Comparison of ENCODE assay signal across 13 mouse cellular contexts in the genomic region with DNA sequence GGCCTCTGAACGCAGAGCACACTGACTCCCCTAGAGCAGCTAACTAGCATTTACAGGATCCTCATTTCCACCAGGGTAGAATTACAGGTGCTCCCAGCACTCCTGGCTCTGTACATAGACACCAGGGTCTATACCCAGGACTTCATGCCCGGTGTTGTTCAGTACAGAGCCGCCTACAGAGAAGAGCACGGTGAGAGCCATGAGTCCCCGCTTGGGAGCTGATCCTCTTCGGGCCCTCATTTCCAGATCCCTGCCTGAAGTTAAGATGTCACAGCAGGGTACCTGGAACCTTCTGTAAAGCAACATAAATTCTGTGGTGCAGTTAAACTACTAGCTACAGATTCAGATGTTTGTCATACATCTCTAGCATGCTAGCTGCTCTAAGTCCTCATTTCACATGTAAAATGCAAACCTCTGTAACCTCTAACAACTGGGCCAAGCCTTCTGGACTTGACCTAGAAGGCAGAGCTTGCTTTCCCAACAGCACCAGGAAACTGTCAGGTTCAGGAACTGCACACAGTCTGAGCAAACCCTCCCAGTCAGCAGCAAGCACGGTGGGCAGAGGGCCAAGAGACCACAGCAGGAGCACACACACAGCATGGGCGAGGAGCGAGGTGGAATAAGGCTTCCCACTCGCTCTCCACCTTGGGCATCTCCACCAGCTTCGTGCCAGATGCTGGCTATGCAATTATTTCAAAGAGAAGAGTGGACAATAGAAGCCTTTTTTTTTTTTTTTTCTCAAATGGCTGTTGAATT. TPM values are rescaled to one million over a fixed set of nuclear protein-coding genes. Genes with fewer than 3 reads are reported as not detected.
DNase-seq lines count a peak whose midpoint lies in the region; ATAC-seq and TF ChIP-seq lines count a peak whose summit lies in the region.
"Had no signal": no experiment of that assay in that cellular context is flagged by ENCODE, and none has a peak within 500 bp of the region (broad histone marks: within the 10 kb centered on the region; RNA-seq: fewer than 3 reads in every experiment).

No protein-coding gene starts in this region.

- no peaks in the 10 kb centered on the region for H3K79me2 ChIP-seq in heart, adult 2 months (replicated peaks; ENCODE audit: control insufficient read depth, insufficient read depth, low read length)

- H3K9me3 ChIP-seq in limb, embryonic 13.5 days = no peaks in the 10 kb centered on the region
- no peaks in the 10 kb centered on the region for H3K9me3 ChIP-seq in limb, embryonic 10.5 days (replicated peaks)
- H3K9me3 ChIP-seq in hindbrain, embryonic 16.5 days (ENCODE audit: control insufficient read depth, low read length) = no peaks in the 10 kb centered on the region
- H3K9me3 ChIP-seq: heart, embryonic 10.5 days; stomach, embryonic 15.5 days had no signal

- intact Hi-C loops in heart, adult 2 months (cut with DNase I) = no loop called here

- peak; percentile 29; the same call in 1 of the 2 replicates for ATAC-seq in frontal cortex, adult (ENCODE audit: low TSS enrichment)
- no peak for ATAC-seq in limb, embryonic 13.5 days (ENCODE audit: low FRiP score, low read depth)
- ATAC-seq in hindbrain, embryonic 16.5 days = peak; percentile 46

- no peak for DNase-seq in frontal cortex, postnatal 14 days (ENCODE audit: low spot score in 2 of 2)
- no peak for DNase-seq in limb, embryonic 10.5 days (ENCODE audit: low spot score)
- peak; percentile 67 to 68 for DNase-seq in cerebellum, adult 18-20 months
- no peak for DNase-seq in thymus, postnatal 36 days
- DNase-seq in heart, adult 2 months = no peak
- DNase-seq: adrenal gland, postnatal 10 days; embryo, embryonic 11 days; kidney, adult 11 months had no signal

- peak overlapping the region; percentile 28; the same call in 1 of the 2 replicates for H3K27ac ChIP-seq in limb, embryonic 13.5 days
- no peak overlapping the region for H3K27ac ChIP-seq in limb, embryonic 10.5 days
- peak overlapping the region; percentile 32; the same call in 1 of the 2 replicates for H3K27ac ChIP-seq in hindbrain, embryonic 16.5 days (ENCODE audit: low read depth, low read length)
- H3K27ac ChIP-seq in heart, adult 2 months = no peak overlapping the region
- H3K27ac ChIP-seq: heart, embryonic 10.5 days; stomach, embryonic 15.5 days had no signal

- WGBS in limb, embryonic 13.5 days = 72% methylated on average over 11 of the region's 11 CpGs
- WGBS in limb, embryonic 10.5 days = 90% methylated on average over 11 of the region's 11 CpGs
- 51% methylated on average over 11 of the region's 11 CpGs for WGBS in hindbrain, embryonic 16.5 days
- WGBS in heart, adult 2 months = 76% methylated on average over 11 of the region's 11 CpGs

- TF ChIP-seq POLR2A in heart, adult 2 months (IDR thresholded peaks at IDR 0.05; ENCODE audit: insufficient read depth, low read depth, low read length) = no peak

- H3K36me3 ChIP-seq in limb, embryonic 13.5 days = peaks cover 83% of the 10 kb centered on the region
- peaks cover 87% of the 10 kb centered on the region for H3K36me3 ChIP-seq in limb, embryonic 10.5 days
- H3K36me3 ChIP-seq in hindbrain, embryonic 16.5 days (ENCODE audit: control insufficient read depth, insufficient read depth, low read length) = peaks cover 38% of the 10 kb centered on the region
- no peaks in the 10 kb centered on the region for H3K36me3 ChIP-seq in heart, adult 2 months (ENCODE audit: control insufficient read depth, insufficient read depth, low read length)

- H3K4me3 ChIP-seq in limb, embryonic 13.5 days = no peak overlapping the region
- H3K4me3 ChIP-seq in limb, embryonic 10.5 days = no peak overlapping the region
- H3K4me3 ChIP-seq in hindbrain, embryonic 16.5 days (ENCODE audit: low read length) = no peak overlapping the region
- no peak overlapping the region for H3K4me3 ChIP-seq in heart, adult 2 months
- H3K4me3 ChIP-seq: heart, embryonic 10.5 days; stomach, embryonic 15.5 days had no signal

- H3K4me1 ChIP-seq in limb, embryonic 13.5 days = no peaks in the 10 kb centered on the region
- 0 out of 2 replicates have a peak, but pooled peaks cover 2% of the 10 kb centered on the region for H3K4me1 ChIP-seq in limb, embryonic 10.5 days
- peaks cover 7% of the 10 kb centered on the region for H3K4me1 ChIP-seq in hindbrain, embryonic 16.5 days (ENCODE audit: control insufficient read depth, insufficient read depth, low read depth, low read length)
- no peaks in the 10 kb centered on the region for H3K4me1 ChIP-seq in heart, adult 2 months (ENCODE audit: control insufficient read depth, insufficient read depth, low read length)
- H3K4me1 ChIP-seq: stomach, embryonic 15.5 days had no signal

- TF ChIP-seq CTCF in heart, adult 2 months (IDR thresholded peaks at IDR 0.05) = no peak

- no peak overlapping the region for H3K9ac ChIP-seq in limb, embryonic 13.5 days
- no peak overlapping the region for H3K9ac ChIP-seq in hindbrain, embryonic 16.5 days (ENCODE audit: low read depth, low read length)
- no peak overlapping the region for H3K9ac ChIP-seq in heart, adult 2 months (ENCODE audit: low read depth, low read length)
- H3K9ac ChIP-seq: stomach, embryonic 15.5 days had no signal

- TF ChIP-seq EP300 in heart, adult 2 months (IDR thresholded peaks at IDR 0.05; ENCODE audit: insufficient read depth, low read depth, low read length) = no peak

- no peaks in the 10 kb centered on the region for H3K27me3 ChIP-seq in limb, embryonic 13.5 days
- H3K27me3 ChIP-seq in limb, embryonic 10.5 days (ENCODE audit: low read depth, poor library complexity, severe bottlenecking) = no peaks in the 10 kb centered on the region
- no peaks in the 10 kb centered on the region for H3K27me3 ChIP-seq in hindbrain, embryonic 16.5 days (replicated peaks; ENCODE audit: control insufficient read depth, insufficient read depth, low read length)
- H3K27me3 ChIP-seq in heart, adult 2 months (ENCODE audit: control insufficient read depth, insufficient read depth, low read length) = no peaks in the 10 kb centered on the region
- H3K27me3 ChIP-seq: stomach, embryonic 15.5 days had no signal

- no peak overlapping the region for H3K4me2 ChIP-seq in limb, embryonic 13.5 days (replicated peaks)
- H3K4me2 ChIP-seq in hindbrain, embryonic 16.5 days (ENCODE audit: low read length) = no peak overlapping the region
- H3K4me2 ChIP-seq: stomach, embryonic 15.5 days had no signal

RNA-seq across cellular contexts. Expression of gene Ralbp1, which starts 37.7 kb away (rescaled TPM):
- polyA plus RNA-seq in limb, embryonic 13.5 days (2015; fragmentation: Nextera tagmentation; extraction: Ambion mirVana) = 81.3 and 87.3 TPM in 2 replicates
- 53.4 and 64.7 TPM in 2 replicates for polyA plus RNA-seq in limb, embryonic 10.5 days (2016; fragmentation: Nextera tagmentation; extraction: Ambion mirVana)
- 52.1 and 58.3 TPM in 2 replicates for polyA plus RNA-seq in hindbrain, embryonic 16.5 days (2015; fragmentation: Nextera tagmentation; extraction: Ambion mirVana)
- 10 to 100 TPM; 36.0 to 39.1 TPM for total RNA-seq in heart, adult 2 months (2021)
- polyA plus RNA-seq in heart, adult 2 months (2012; rRNA removed) = 16.5 and 20.3 TPM in 2 replicates

Comparison
In these comparisons a context has a peak if more than half of its experiments do, and no peak if none do; other contexts are left out.
1. H3K27ac ChIP-seq: peak in limb, embryonic 13.5 days (single experiment) and hindbrain, embryonic 16.5 days (single experiment); none in limb, embryonic 10.5 days (single experiment) and heart, adult 2 months (single experiment).
2. DNase-seq: peak in cerebellum, adult 18-20 months (2 of 2); none in frontal cortex, postnatal 14 days (0 of 2), limb, embryonic 10.5 days (single experiment), thymus, postnatal 36 days (0 of 2) and heart, adult 2 months (0 of 2).